Mouse (Mus musculus) liver, postnatal 0 days (tissue): ENCODE measurements around the gene Gpt2. TPM values are rescaled to one million over a fixed set of nuclear protein-coding genes. Genes with fewer than 3 reads are reported as not detected.

Experiments
- ATAC-seq: fragments of 200-750 bp; cut with Nextera tagmentation; 2 replicates; pipeline ENCODE4 v1.8.0; 2017; ENCODE audit warnings: mild to moderate bottlenecking, moderate library complexity
- DNase-seq: peaks from one replicate; pipeline ENCODE4 v3.0.0-alpha.2; 2016
- H3K27ac ChIP-seq: fragments of 300-500 bp; sonication (generic); 2 replicates; pipeline ENCODE4 v1.5.1; 2014; ENCODE audit warnings: antibody characterized with exemption, moderate library complexity, mild to moderate bottlenecking, low read depth
- H3K27me3 ChIP-seq: fragments of 300-500 bp; sonication (generic); 2 replicates; pipeline ENCODE4 v1.6.1; 2014; ENCODE audit warnings: low read length, control low read depth, mixed read lengths; ENCODE audit not compliant: insufficient read depth
- H3K36me3 ChIP-seq: fragments of 300-500 bp; sonication (generic); replicated peaks from 2 replicates; pipeline ENCODE4 v1.6.1; 2014; ENCODE audit warnings: mild to moderate bottlenecking, control low read depth, low read length, moderate library complexity, mixed read lengths; ENCODE audit not compliant: insufficient read depth
- H3K4me1 ChIP-seq: fragments of 300-500 bp; sonication (generic); 2 replicates; pipeline ENCODE4 v1.6.1; 2014; ENCODE audit warnings: antibody characterized with exemption, mild to moderate bottlenecking, control low read depth; ENCODE audit not compliant: insufficient read depth
- H3K4me2 ChIP-seq: fragments of 300-500 bp; sonication (generic); 2 replicates; pipeline ENCODE4 v1.6.1; 2014; ENCODE audit warnings: low read depth, mild to moderate bottlenecking, low read length, moderate library complexity, mixed read lengths
- H3K4me3 ChIP-seq: fragments of 300-500 bp; sonication (generic); 2 replicates; pipeline ENCODE4 v1.5.1; 2014; ENCODE audit warnings: low read depth, low read length
- H3K9ac ChIP-seq: fragments of 300-500 bp; sonication (generic); replicated peaks from 2 replicates; pipeline ENCODE4 v1.6.1; 2014; ENCODE audit warnings: mild to moderate bottlenecking, moderate library complexity
- H3K9me3 ChIP-seq: fragments of 300-500 bp; sonication (generic); 2 replicates; pipeline ENCODE4 v1.6.1; 2016; ENCODE audit warnings: mild to moderate bottlenecking, control low read depth, low read length, mixed read lengths
- CTCF ChIP-seq: sonication (generic); IDR thresholded peaks from 2 replicates; pipeline ENCODE4 v1.5.1; 2016; ENCODE audit warnings: antibody characterized with exemption, low read depth
- EP300 ChIP-seq: IDR thresholded peaks from 2 replicates; pipeline ENCODE4 v1.6.1; 2016; ENCODE audit warnings: antibody characterized with exemption, low read depth, mild to moderate bottlenecking
- WGBS: fragments of 180-500 bp; shearing (Covaris S2); extraction: QIAGEN DNeasy Blood & Tissue Kit; methylation state at CpG from one replicate; pipeline ENCODE4 v1.1.7; 2014; ENCODE audit not compliant: insufficient replicate concordance; 5-methylcytosine and 5-hydroxymethylcytosine counted together
- polyA plus RNA-seq: library from polyadenylated mRNA; unstranded; fragments of >200 nt; fragmentation: Nextera tagmentation; extraction: Ambion mirVana; gene quantifications from 2 replicates; pipeline ENCODE4 v1.2.1, GENCODE M21; 2015

Gene Gpt2
- polyA plus RNA-seq, 1 experiment from 2014 or later = 14.4 TPM

DNA sequence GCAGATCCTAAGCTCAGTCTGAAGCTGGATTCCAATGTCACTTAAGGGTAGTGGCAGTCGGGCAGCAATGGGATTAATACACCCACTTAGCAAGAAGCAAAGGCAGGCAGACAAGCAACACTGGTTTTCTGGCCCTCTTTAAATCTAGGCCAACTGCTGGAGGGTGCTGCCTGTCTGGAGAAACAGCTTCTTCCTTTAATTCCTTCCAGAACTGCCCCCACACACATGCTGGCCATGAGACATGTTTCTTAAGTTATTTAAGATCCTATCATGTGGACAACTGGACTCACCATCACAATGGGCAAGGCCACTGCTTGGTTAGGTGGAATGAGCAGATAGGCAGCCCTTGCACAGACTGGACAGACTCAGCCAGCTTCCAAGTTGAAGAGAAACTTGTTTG lies 41.8 kb downstream of the Gpt2 start:
- no peak overlapping the region for H3K27ac ChIP-seq
- H3K4me1 ChIP-seq = peaks cover 18% of the 10 kb centered on the region
- H3K9me3 ChIP-seq = no peaks in the 10 kb centered on the region
- no peak for TF ChIP-seq CTCF
- TF ChIP-seq EP300 = no peak
- H3K4me3 ChIP-seq = no peak overlapping the region
- no peak overlapping the region for H3K4me2 ChIP-seq
- H3K36me3 ChIP-seq = peaks cover 32% of the 10 kb centered on the region
- H3K27me3 ChIP-seq = no peaks in the 10 kb centered on the region
- no peak overlapping the region for H3K9ac ChIP-seq
- DNase-seq (no peak), ATAC-seq (no peak)
- 89% methylated on average over 1 of the region's 1 CpGs for WGBS

DNA sequence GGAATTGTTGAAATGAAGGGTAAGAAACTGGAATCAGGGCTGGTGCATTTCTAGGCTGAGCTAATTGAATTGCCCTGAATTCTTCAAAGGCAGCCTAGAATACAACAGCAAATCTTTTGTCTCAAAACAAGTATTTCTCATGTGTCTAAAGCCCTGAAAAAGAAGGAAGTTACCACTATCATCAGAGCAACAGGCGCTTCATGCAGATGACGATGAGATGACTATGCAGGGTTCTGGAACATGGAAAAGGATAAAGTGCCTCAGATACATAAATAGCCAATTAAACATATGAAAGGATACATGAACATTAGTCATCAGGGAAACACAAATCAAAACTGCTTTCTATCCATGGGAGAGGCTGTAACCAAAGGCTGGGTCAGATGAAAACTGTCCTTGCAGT lies 44.0 kb downstream of the Gpt2 start:
- peaks cover 14% of the 10 kb centered on the region for H3K4me1 ChIP-seq
- 77% methylated on average over 2 of the region's 2 CpGs for WGBS
- no peak for DNase-seq
- H3K27ac ChIP-seq = no peak overlapping the region
- ATAC-seq = no peak
- H3K4me2 ChIP-seq = no peak overlapping the region
- no peak overlapping the region for H3K4me3 ChIP-seq
- H3K9me3 ChIP-seq = no peaks in the 10 kb centered on the region
- peaks cover 49% of the 10 kb centered on the region for H3K36me3 ChIP-seq
- TF ChIP-seq CTCF (no peak), EP300 (no peak)
- H3K27me3 ChIP-seq = no peaks in the 10 kb centered on the region
- no peak overlapping the region for H3K9ac ChIP-seq

DNA sequence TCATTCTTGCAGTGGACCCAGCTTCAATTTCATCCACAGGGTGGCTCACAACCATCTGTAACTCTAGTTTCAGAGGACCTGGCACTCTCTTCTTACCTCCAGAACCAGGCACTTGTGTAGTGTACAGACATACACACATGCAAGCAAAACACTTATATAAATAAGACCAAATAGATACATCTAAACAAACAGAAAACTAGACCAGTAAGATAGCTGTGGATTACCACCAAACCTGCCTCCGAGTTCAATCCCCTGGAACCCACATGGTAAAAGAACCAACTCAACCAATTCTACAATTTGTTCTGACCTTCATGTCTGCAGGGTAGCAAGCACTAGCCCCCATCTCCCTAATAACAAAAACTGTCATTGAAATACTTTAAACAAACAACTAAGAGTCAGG lies 59.6 kb downstream of the Gpt2 start:
- Histone ChIP-seq H3K9ac (no peak overlapping the region), H3K36me3 (peaks cover 52% of the 10 kb centered on the region)
- WGBS = 91% methylated on average over 1 of the region's 1 CpGs

DNA sequence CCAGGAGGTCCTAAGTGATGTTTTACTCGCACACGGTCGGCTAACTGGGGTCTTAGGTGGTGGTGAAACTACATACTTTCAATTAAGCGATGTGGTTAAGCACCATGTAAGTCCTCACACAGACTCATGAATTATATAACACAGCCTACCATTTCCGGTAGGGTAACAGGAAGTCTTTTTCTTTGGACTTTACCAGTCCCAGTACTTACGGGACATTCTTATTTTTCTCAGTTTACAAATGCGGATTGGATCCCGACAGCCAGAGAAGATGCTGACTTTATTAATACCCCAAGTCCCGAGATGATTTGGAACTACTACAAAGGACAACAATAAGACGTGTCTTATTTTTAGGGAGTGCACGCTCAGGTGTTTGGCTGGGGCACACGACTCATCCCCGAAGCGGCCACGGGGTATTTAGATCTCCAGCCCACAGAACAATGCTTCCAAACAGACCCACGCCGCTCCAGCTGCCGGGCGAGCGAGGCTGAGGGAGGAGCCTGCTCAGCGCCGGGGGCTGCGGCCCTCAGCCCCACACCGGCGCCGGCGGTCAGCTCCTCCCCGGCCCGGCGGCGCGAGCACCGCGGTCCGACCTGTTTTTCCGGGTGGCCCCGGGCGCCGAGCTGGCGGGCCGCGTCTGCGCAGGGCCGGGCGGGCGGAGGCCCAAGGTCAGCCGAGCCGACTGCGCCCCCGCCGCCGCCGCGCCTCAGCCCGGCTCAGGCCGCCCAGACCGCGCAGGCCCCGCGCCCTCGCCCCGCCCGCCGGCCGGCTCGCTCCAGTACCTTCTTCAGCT lies 62.2 kb downstream of the Gpt2 start:
- ATAC-seq (peak; percentile 82), DNase-seq (no peak)
- H3K36me3 ChIP-seq = peaks cover 27% of the 10 kb centered on the region
- H3K9me3 ChIP-seq = no peaks in the 10 kb centered on the region
- H3K4me1 ChIP-seq = peaks cover 19% of the 10 kb centered on the region
- peak overlapping the region; percentile 96 for H3K4me3 ChIP-seq
- H3K4me2 ChIP-seq = peak overlapping the region; percentile 91
- peak overlapping the region; percentile 93 for H3K9ac ChIP-seq
- no peak for TF ChIP-seq CTCF
- no peak for TF ChIP-seq EP300
- 2% methylated on average over 53 of the region's 66 CpGs for WGBS
- no peaks in the 10 kb centered on the region for H3K27me3 ChIP-seq
- H3K27ac ChIP-seq = peak overlapping the region; percentile 97

More for the DNA sequence above, 59.6 kb downstream of the Gpt2 start:
- H3K27ac ChIP-seq = no peak overlapping the region
- TF ChIP-seq CTCF = no peak
- TF ChIP-seq EP300 = no peak
- no peak overlapping the region for H3K4me2 ChIP-seq
- no peaks in the 10 kb centered on the region for H3K9me3 ChIP-seq
- DNase-seq = no peak
- H3K27me3 ChIP-seq = no peaks in the 10 kb centered on the region
- ATAC-seq = no peak
- no peak overlapping the region for H3K4me3 ChIP-seq
- H3K4me1 ChIP-seq = peaks cover 16% of the 10 kb centered on the region

DNA sequence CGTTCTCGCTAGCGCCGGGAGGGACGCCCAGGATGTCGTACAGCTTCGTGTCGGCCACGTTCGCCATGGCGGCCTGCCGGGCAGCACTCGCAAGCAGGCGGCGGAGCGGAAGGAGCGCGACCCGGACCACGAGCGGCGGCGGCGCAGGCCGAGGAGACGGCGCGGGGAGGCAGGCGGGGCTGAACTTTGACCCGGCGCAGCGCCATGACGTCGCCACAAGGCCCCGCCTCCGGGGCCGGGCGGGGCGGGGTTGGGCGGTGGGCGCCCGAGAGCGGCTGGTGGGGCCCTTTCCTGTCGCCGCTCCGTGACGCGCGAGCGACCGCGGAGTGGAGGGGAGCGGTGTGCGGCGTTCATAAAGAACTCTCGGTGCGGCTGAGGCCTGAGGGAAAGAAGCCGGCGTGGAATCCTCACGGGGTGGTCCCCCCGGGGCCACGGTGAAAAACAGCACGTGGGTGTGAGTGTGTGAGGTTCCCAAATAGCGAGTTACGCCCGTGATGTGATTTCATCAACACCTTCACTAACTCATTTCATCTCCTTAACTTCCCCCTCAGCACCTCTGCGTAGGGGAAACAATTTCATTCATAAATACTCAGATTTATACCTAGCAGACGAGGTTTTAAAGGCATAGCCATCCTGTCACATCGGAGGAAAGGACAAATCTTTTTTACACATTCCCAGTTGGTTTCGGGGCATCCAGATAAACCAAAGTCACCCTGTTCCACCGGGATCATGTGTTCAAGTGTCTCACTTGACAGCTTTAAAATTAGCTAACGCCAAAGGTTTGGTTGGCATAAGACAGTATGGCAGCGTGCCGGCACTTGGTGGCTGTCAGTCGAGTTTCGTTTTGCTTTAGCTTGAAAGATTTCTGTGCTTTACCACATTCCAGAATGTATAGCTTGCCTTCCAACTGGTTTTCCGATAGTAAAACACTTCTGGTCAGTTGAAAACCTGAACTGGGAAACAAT lies 63.1 kb downstream of the Gpt2 start, which contains the start of gene Dnaja2:
Dnaja2 (minus strand) TSS at position 164 of the 965 bp plus-strand sequence.
- under 1% methylated on average over 60 of the region's 77 CpGs for WGBS
- peak within 1 kb of the TSS; percentile 91 for H3K4me2 ChIP-seq
- peak; percentile 95 for ATAC-seq
- H3K27ac ChIP-seq = peak within 1 kb of the TSS; percentile 97
- H3K4me3 ChIP-seq = peak within 1 kb of the TSS; percentile 96
- peaks cover 20% of the 10 kb centered on the region for H3K36me3 ChIP-seq
- TF ChIP-seq EP300 (no peak), CTCF (no peak)
- peaks cover 19% of the 10 kb centered on the region for H3K4me1 ChIP-seq
- DNase-seq = peak; percentile 93
- no peaks in the 10 kb centered on the region for H3K9me3 ChIP-seq
- no peaks in the 10 kb centered on the region for H3K27me3 ChIP-seq
- peak within 1 kb of the TSS; percentile 93 for H3K9ac ChIP-seq

DNA sequence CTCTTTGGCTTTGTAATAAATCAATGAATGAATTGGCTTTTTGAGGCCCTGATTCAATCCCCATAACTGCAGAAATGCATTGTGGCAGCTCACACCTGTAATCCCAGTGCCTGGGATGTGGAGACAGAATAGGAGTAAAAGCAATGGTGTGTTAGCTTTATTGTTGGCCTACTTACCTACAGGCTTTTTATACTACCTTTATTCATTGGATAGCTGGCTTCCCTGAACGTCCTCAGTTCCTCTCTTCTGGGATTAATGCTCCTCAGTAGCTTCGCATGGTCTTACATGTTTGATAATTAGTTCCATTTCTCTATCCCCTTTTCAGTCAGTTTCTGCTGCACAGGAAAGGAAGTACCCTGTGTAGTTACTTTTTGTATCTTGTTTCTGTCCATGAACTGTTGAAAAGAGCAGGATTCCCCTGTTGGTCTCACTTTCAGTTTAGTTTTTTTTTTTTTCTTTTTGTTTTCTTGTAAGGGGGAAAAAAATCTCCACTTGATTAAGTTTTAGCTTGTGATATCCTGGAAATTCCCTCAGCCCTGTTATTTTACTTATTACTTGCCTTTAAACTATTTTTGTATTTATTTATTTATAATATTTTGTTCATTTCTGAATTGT lies 64.7 kb downstream of the Gpt2 start:
- no peak overlapping the region for H3K4me2 ChIP-seq
- WGBS = 66% methylated on average over 2 of the region's 2 CpGs
- ATAC-seq = no peak
- TF ChIP-seq CTCF (no peak), EP300 (no peak)
- peaks cover 18% of the 10 kb centered on the region for H3K4me1 ChIP-seq
- H3K4me3 ChIP-seq = no peak overlapping the region
- peaks cover 7% of the 10 kb centered on the region for H3K36me3 ChIP-seq
- H3K9ac ChIP-seq = no peak overlapping the region
- 0 out of 2 replicates have a peak overlapping the region, but pooled peaks have one; percentile 19 for H3K27ac ChIP-seq
- H3K27me3 ChIP-seq = no peaks in the 10 kb centered on the region
- H3K9me3 ChIP-seq = no peaks in the 10 kb centered on the region
- DNase-seq = no peak
